ENCODE assay signal across 8 mouse cellular contexts in genomic region chr2:76647883-76648570, GRCm38 (mm10). TPM values are rescaled to one million over a fixed set of nuclear protein-coding genes. Genes with fewer than 3 reads are reported as not detected.
DNase-seq lines count a peak whose midpoint lies in the region; ATAC-seq lines count a peak whose summit lies in the region.

Gene Prkra (minus strand): TSS chr2:76648015.
Gene Pjvk (plus strand): TSS chr2:76648476.

- H3K27me3 ChIP-seq in hindbrain, embryonic 16.5 days (replicated peaks; ENCODE audit: control insufficient read depth, insufficient read depth, low read length) = no peaks in the 10 kb centered on the region

- peak within 1 kb of the TSS; percentile 92 for H3K27ac ChIP-seq in hindbrain, embryonic 16.5 days (ENCODE audit: low read depth, low read length)
- peak within 1 kb of the TSS; percentile 46 for H3K27ac ChIP-seq in macrophage

- H3K36me3 ChIP-seq in hindbrain, embryonic 16.5 days (ENCODE audit: control insufficient read depth, insufficient read depth, low read length) = no peaks in the 10 kb centered on the region
- 0 out of 2 replicates have a peak, but pooled peaks cover under 1% of the 10 kb centered on the region for H3K36me3 ChIP-seq in macrophage (ENCODE audit: inconsistent target)

- H3K9me3 ChIP-seq in hindbrain, embryonic 16.5 days (ENCODE audit: control insufficient read depth, low read length) = no peaks in the 10 kb centered on the region

- H3K9ac ChIP-seq in hindbrain, embryonic 16.5 days (ENCODE audit: low read depth, low read length) = peak within 1 kb of the TSS; percentile 85

- peak within 1 kb of the TSS; percentile 75 for H3K4me3 ChIP-seq in hindbrain, embryonic 16.5 days (ENCODE audit: low read length)
- peak within 1 kb of the TSS; percentile 47 for H3K4me3 ChIP-seq in macrophage (ENCODE audit: inconsistent target)

- WGBS in hindbrain, embryonic 16.5 days = under 1% methylated on average over 41 of the region's 42 CpGs
- 2% methylated on average over 30 of the region's 42 CpGs for WGBS in macrophage (ENCODE audit: missing documents)

- H3K79me2 ChIP-seq in macrophage (ENCODE audit: inconsistent target) = no peaks in the 10 kb centered on the region

- peaks cover 13% of the 10 kb centered on the region for H3K4me1 ChIP-seq in hindbrain, embryonic 16.5 days (ENCODE audit: control insufficient read depth, insufficient read depth, low read depth, low read length)

- H3K4me2 ChIP-seq in hindbrain, embryonic 16.5 days (ENCODE audit: low read length) = peak within 1 kb of the TSS; percentile 70

- DNase-seq in T-cell, adult 2 months (ENCODE audit: low spot score) = peak; percentile 75
- peak; percentile 97 for DNase-seq in cerebellum, postnatal 36 days
- DNase-seq in frontal cortex, postnatal 36 days (ENCODE audit: low spot score in 2 of 2) = peak; percentile 92 to 94
- peak; percentile 92 to 94 for DNase-seq in left cerebral cortex, adult 18-20 months (ENCODE audit: low spot score in 2 of 2)
- peak; percentile 97 for DNase-seq in right cerebral cortex, adult 18-20 months
- peak; percentile 93 for DNase-seq in urinary bladder, postnatal 10 days (ENCODE audit: low spot score)

- peak; percentile 98 for ATAC-seq in hindbrain, embryonic 16.5 days

RNA-seq across cellular contexts. Expression of gene Prkra, which starts in this region (rescaled TPM):
- 104 and 114 TPM in 2 replicates for polyA plus RNA-seq in hindbrain, embryonic 16.5 days (2015; fragmentation: Nextera tagmentation; extraction: Ambion mirVana)
- 10 to 100 TPM; 17.1 to 18.9 TPM for total RNA-seq in left cerebral cortex, adult 18-20 months (2021)
- total RNA-seq in macrophage (2018; cell fraction: chromatin; rRNA removed) = 10 to 100 TPM in 24 of 26 experiments, 1 to 10 TPM in 2; 5.9 to 56.0 (median 27.6) TPM
- total RNA-seq in macrophage (2018; cell fraction: cytosol; rRNA removed) = 10 to 100 TPM; 16.2 to 29.4 (median 21.3) TPM
- total RNA-seq in macrophage (2018; cell fraction: nucleus; rRNA removed) = 10 to 100 TPM in 21 of 26 experiments, 1 to 10 TPM in 5; 6.8 to 47.1 (median 21.3) TPM
- 25.1 to 25.9 TPM (median 25.2 TPM) in 3 replicates for polyA plus RNA-seq in macrophage (2018)

RNA-seq across cellular contexts. Expression of gene Pjvk, which starts in this region (rescaled TPM):
- polyA plus RNA-seq in hindbrain, embryonic 16.5 days (2015; fragmentation: Nextera tagmentation; extraction: Ambion mirVana) = 0.83 and 1.1 TPM in 2 replicates
- total RNA-seq in left cerebral cortex, adult 18-20 months (2021) = not detected
- total RNA-seq in macrophage (2018; cell fraction: chromatin; rRNA removed) = 1 to 10 TPM in 1 of 26 experiments, under 1 TPM in 3, not detected in 22; 0.57 to 2.0 (median 0.61) TPM
- under 1 TPM in 16 of 26 experiments, not detected in 10; 0.09 to 0.42 (median 0.19) TPM for total RNA-seq in macrophage (2018; cell fraction: cytosol; rRNA removed)
- under 1 TPM in 7 of 26 experiments, not detected in 19; 0.47 to 0.96 (median 0.56) TPM for total RNA-seq in macrophage (2018; cell fraction: nucleus; rRNA removed)
- 0.33 TPM in 1 of 3 replicates, not detected in the others for polyA plus RNA-seq in macrophage (2018)

Comparison
In these comparisons a context has a peak if more than half of its experiments do, and no peak if none do; other contexts are left out.
1. Peak in every context shown above with its lines: DNase-seq, ATAC-seq, H3K4me3 ChIP-seq and H3K27ac ChIP-seq.